Mouse (Mus musculus) gastrocnemius, adult 2 months (tissue): Measurements from ENCODE around the gene Unc45b. TPM values are rescaled to one million over a fixed set of nuclear protein-coding genes. Genes with fewer than 3 reads are reported as not detected.

Experiments
- DNase-seq: peaks from one replicate; pipeline ENCODE4 v3.0.0; 2022
- H3K27ac ChIP-seq: fragments of 200-600 bp; 2 replicates; pipeline ENCODE4 v1.8.1; 2022; ENCODE audit warnings: mild to moderate bottlenecking
- H3K4me3 ChIP-seq: fragments of 200-600 bp; 2 replicates; pipeline ENCODE4 v1.8.1; 2022; ENCODE audit warnings: mild to moderate bottlenecking, moderate library complexity
- CTCF ChIP-seq: fragments of 200-600 bp; IDR thresholded peaks from 2 replicates; pipeline ENCODE4 v1.8.1; 2022; ENCODE audit warnings: antibody characterized with exemption, mild to moderate bottlenecking, moderate library complexity
- intact Hi-C: fragments of 180-260 bp; cut with DNase I; formaldehyde crosslinking; loops from one replicate; pipeline ENCODE4 v1.15.1; 2025
- total RNA-seq, 2 experiments: library from RNA; stranded (reverse); gene quantifications; 2 replicates each; pipeline ENCODE4 v1.2.3; 2021

Unc45b gene
- total RNA-seq, 2 experiments from 2014 or later: 169 to 206 TPM

DNA sequence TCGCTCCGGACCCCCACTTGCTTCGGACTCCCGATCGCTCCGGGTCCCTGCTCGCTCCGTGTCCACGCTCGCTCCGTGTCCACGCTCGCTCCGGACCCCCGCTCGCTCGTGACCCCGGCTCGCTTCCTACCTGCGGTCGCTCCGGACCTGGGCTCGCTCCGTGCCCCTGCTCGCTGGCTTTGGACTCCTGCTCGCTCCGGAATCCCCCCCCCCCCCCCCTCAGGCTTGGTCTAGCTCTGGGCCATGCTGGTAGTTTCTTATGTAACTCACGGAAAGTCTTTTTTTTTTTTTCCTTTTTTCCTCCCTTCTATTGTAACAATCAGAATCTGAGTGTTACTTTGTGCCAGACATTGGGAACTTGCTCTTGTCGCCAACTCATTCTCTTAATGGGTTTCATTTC, 22.8 kb downstream of the Unc45b start:
- Histone ChIP-seq H3K27ac (peak overlapping the region; percentile 74), H3K4me3 (peak overlapping the region; percentile 72)
- TF ChIP-seq CTCF: no peak
- DNase-seq: no peak
- intact Hi-C loops: no loop called here

GRCm38 (mm10) chr11:82943336-82943735, 33.0 kb downstream of the Unc45b start:
- intact Hi-C loops: no loop called here
- no peak for DNase-seq
- Histone ChIP-seq H3K27ac (no peak overlapping the region), H3K4me3 (no peak overlapping the region)
- no peak for TF ChIP-seq CTCF

- Histone ChIP-seq H3K27ac (peak overlapping the region; percentile 28; the same call in 1 of the 2 replicates), H3K4me3 (no peak overlapping the region)
- TF ChIP-seq CTCF: no peak
- intact Hi-C loops: no loop called here
- no peak for DNase-seq
Observed at GRCm38 (mm10) chr11:82945636-82946035, 35.3 kb downstream of the Unc45b start.

DNA sequence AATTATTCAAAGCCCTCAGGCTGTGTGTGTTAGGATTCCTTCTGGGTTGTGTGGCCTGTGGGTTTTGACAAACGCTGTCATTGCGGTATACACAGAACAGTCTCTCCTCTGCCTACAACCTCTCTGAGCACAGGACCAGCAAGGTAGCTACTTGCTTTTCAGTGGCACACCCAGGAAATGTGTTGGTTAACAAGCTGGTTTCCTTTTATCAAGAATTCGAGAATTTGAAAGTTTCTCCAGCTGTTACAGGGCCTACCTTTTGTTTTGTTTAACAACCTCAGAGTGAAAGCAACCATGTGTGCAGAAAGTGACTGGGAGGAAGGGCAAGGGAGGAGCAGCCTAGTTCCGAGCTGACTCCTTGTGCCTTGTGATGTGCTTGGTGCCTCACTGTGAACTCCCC, 37.1 kb downstream of the Unc45b start:
- no peak for DNase-seq
- TF ChIP-seq CTCF: no peak
- intact Hi-C loops: no loop called here
- peak overlapping the region; percentile 81 for H3K27ac ChIP-seq
- no peak overlapping the region for H3K4me3 ChIP-seq

DNA sequence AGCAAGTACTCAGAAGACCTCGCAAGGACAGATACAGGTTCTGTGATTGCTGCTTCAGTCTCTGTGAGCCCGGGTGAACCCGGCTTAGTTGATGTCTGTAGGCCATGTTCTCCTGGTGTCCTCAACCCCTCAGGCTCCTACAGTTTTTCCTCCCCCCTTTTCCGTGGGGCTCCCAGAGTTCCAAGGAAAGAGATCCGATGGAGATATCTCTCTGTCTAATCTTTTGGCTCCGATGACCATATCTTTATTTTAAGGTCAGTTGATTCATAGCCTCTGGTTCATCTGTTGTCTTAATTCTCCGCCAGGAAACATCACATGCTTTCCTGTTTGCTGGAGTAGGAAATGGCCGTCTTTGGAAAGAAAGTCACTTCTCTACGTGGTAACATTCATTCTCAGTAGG, 38.7 kb downstream of the Unc45b start:
- no peak for TF ChIP-seq CTCF
- no peak for DNase-seq
- intact Hi-C loops: no loop called here
- Histone ChIP-seq H3K4me3 (peak overlapping the region; percentile 54), H3K27ac (peak overlapping the region; percentile 93)

DNA sequence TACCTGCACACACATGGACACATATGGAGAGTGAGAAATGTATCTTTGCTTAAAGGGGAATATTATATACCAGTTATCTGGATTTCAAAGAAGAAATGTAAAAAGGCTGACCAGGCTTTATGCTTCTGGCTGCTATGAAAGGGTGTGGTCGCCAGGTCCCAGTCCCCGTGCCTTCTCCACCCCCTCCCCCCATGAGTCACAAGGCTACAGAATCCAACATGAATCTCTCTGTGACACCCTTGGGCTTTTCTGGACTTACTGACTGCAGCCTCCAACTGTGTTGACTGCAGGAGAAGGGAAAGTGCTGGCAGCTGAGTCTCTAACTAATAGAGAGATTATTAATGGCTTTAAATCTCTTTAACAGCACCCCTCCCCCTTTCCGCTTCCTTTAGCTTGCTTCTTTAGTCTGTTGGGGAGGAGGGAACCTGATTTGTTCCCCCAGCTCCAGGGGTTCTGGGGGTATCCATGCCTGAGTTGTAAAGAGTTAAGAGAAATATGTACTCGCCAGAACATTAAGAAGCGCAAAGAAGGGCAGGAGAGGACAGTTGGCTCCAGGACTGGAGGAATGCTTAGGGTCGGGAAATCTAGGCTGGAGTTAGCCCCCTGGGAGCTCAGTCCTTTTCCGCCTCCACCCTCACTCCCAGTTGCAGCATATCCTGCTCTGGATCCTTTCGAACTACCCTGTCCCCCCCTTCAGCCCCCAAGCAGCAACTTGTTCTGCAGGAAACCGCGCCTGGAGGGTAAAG, 40.6 kb downstream of the Unc45b start, which contains the start of gene Slfn5:
Slfn5 (plus strand) TSS at position 614 of the 746 bp plus-strand sequence.
- TF ChIP-seq CTCF: no peak
- Histone ChIP-seq H3K27ac (peak within 1 kb of the TSS; percentile 93), H3K4me3 (peak within 1 kb of the TSS; percentile 82)
- intact Hi-C loops: no loop called here
- peak; percentile 67 for DNase-seq

DNA sequence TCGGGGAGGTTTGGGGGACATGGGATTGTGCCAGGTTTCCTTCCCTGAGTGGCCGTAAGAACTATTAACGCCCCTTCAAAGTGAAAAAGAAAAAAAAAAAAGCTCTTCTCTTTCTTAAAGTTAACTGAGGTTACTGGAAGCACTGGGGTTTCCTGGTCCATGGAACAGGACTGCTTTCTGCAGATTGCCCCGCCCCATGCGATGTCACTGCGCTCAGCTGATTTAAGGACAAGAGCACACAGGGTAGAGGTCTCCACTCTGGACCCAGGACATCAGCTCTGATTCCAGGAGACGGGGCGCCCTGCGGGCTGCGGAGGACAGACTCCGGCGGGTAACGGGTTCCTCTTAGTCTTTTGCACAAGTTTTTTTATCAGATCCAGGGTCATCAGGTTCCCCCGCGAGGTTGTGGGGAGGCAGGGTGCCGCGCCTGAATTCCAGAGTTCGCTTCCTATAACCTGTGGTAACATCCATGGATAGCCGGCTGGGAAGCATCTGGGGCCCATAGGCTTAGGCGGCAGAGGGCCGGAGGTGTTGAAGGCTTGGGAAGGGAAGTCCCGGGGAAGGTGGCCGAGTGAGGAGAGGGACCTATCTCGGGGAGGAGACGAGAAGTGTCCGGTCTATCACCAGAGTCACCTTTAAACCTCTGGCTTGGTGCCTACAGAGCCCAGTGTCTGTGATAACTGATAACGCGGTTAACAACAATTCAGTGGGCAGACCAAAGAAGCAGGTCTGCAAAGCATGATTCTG, 41.7 kb downstream of the Unc45b start:
- intact Hi-C loops: no loop called here
- no peak for TF ChIP-seq CTCF
- DNase-seq: peak; percentile 83
- Histone ChIP-seq H3K27ac (peak overlapping the region; percentile 93), H3K4me3 (peak overlapping the region; percentile 82)

DNA sequence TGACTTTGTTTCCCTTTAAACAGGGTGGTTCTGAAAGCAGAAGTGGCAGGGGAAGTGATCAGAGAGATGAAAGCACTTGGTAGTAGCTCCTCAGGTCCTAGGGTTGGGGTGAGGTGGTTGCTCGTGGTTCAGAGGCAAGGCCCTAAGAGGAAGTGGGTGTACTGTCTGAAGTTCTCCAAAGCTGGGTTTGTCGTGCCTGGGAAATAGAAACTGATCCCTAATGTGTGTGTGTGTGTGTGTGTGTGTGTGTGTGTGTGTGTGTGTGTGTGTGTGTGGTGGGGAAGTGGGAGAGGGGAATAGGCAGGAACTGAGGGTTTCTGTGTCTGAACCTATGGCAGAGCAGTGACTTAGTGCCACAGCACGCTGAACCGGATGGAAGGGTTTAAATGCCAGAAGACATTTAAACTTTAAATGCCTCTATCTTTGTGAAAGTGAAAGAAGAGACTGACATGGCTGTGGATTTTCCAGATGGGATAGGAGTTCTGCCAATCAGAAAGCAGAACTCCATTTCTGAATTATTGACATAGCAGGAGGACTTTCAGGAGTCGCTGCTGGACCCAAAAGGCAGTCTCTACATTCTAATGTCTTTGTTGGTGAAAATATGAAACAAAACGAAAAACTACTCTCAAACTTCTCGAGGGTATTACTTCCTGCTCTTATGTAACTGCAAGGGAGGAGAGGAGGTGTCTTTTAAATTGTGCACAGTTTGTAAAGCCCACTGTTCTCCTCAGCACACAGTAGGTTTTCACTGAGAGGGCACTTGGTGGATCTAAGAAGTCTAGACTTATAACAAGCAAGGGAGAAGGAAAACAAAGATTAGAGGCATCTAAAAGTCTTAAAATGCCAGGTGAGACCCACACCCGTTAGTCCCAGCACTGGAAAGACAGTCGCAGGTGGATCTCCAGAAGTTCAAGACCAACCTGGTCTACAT, 42.5 kb downstream of the Unc45b start:
- TF ChIP-seq CTCF: no peak
- no peak for DNase-seq

DNA sequence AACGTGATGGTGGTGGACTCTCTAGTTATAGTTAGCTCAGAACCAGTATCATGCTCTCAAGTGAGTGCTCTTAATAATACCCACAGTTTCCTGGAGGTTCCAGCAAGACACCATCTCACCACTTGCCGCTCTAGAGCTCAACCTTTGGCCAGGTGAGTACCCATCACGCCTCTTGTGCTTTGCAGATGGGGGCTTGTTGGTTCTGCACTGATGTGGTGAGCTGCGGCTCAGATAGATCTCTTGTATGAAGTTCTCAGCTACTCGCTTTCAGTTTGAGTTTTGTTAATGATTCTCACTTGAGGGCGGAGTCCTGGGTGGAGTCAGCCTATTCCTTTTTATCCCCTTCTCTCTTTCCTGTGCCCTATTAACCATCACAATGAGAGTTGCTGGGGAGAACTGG, 44.3 kb downstream of the Unc45b start:
- H3K4me3 ChIP-seq: peak overlapping the region; percentile 82
- H3K27ac ChIP-seq: no peak overlapping the region
- no peak for TF ChIP-seq CTCF
- intact Hi-C loops: no loop called here
- DNase-seq: no peak

More for the DNA sequence above, 42.5 kb downstream of the Unc45b start:
- H3K4me3 ChIP-seq: peak overlapping the region; percentile 82
- H3K27ac ChIP-seq: peak overlapping the region; percentile 93
- intact Hi-C loops: no loop called here

- intact Hi-C loops: no loop called here
- TF ChIP-seq CTCF: no peak
- no peak for DNase-seq
- Histone ChIP-seq H3K4me3 (peak overlapping the region; percentile 82), H3K27ac (no peak overlapping the region)
Observed at GRCm38 (mm10) chr11:82956925-82957324, 46.6 kb downstream of the Unc45b start.

- H3K4me3 ChIP-seq: peak overlapping the region; percentile 6; the same call in 1 of the 2 replicates
- DNase-seq: no peak
- H3K27ac ChIP-seq: no peak overlapping the region
- peak; percentile 88 for TF ChIP-seq CTCF
- intact Hi-C loops: loop anchor here (1.0 kb wide), 1 partner anchor 44 kb away; no protein-coding TSS in a partner anchor
Observed at GRCm38 (mm10) chr11:82959613-82960012, 49.3 kb downstream of the Unc45b start.

DNA sequence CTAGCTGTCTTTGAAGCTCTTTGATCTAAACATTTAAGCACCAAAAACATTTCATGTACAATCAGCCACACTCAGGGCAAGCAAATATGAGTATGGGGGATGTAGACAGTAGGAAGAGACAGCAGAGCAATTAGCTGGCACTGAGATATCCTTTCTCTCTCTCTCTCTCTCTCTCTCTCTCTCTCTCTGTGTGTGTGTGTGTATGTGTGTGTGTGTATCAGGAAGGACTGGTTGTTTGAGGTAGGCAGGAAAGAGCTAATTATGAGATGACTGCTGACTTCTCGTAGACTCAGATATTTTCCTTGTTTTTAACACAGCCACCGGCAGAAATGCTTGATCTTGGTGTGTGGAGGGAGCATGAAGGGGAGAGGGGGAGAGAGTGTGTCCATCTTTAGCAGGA, 51.4 kb downstream of the Unc45b start:
- no peak for TF ChIP-seq CTCF
- DNase-seq: no peak
- 0 out of 2 replicates have a peak overlapping the region, but pooled peaks have one; percentile 24 for H3K4me3 ChIP-seq
- intact Hi-C loops: no loop called here
- no peak overlapping the region for H3K27ac ChIP-seq
